Mouse (Mus musculus): ENCODE results near the gene Ift122. TPM values are rescaled to one million over a fixed set of nuclear protein-coding genes. Genes with fewer than 3 reads are reported as not detected.
"Not testable (repeated sequence)": the region's sequence is repeated elsewhere in the genome, so short reads cannot be mapped to it uniquely, and the experiment has no call there.

Ift122 gene
- polyA plus RNA-seq, 1 experiment = 4.6 TPM

GRCm38 (mm10) chr6:115823850-115824464 is 29.3 kb upstream of the Ift122 start:
- TF ChIP-seq CTCF (IDR thresholded peaks at IDR 0.05; ENCODE audit: extremely low read depth, insufficient read depth, insufficient read length, insufficient replicate concordance) = peak; percentile 68; the same call in 1 of the 2 replicates
- not testable (repeated sequence) for H3K36me3 ChIP-seq (ENCODE audit: control insufficient read depth, insufficient read depth, low read length); H3K27ac ChIP-seq (ENCODE audit: insufficient read depth, low read length); H3K4me1 ChIP-seq (ENCODE audit: control insufficient read depth, insufficient read depth, insufficient read length); H3K27me3 ChIP-seq (ENCODE audit: control insufficient read depth, insufficient read depth, low read length); H3K4me3 ChIP-seq (ENCODE audit: extremely low read depth, insufficient read depth, insufficient read length)
- whole genome bisulfite sequencing = 3% methylated on average over 5 of the region's 11 CpGs
- DNase-seq (ENCODE audit: low read depth in 1 of 2, low spot score in 2 of 2) = peak; percentile 75 to 84

- TF ChIP-seq CTCF (IDR thresholded peaks at IDR 0.05; ENCODE audit: extremely low read depth, insufficient read depth, insufficient read length, insufficient replicate concordance) = no peak
- no peak for TF ChIP-seq POLR2A (IDR thresholded peaks at IDR 0.05; ENCODE audit: low read depth, low read length)
- Histone ChIP-seq H3K27ac (ENCODE audit: insufficient read depth, low read length) (0 out of 2 replicates have a peak overlapping the region, but pooled peaks have one; percentile 2), H3K36me3 (ENCODE audit: control insufficient read depth, insufficient read depth, low read length) (no peaks in the 10 kb centered on the region), H3K27me3 (ENCODE audit: control insufficient read depth, insufficient read depth, low read length) (no peaks in the 10 kb centered on the region), H3K4me3 (ENCODE audit: extremely low read depth, insufficient read depth, insufficient read length) (no peak overlapping the region), H3K4me1 (ENCODE audit: control insufficient read depth, insufficient read depth, insufficient read length) (no peaks in the 10 kb centered on the region)
- no peak for DNase-seq (ENCODE audit: low read depth in 1 of 2, low spot score in 2 of 2)
- WGBS = 47% methylated on average over 6 of the region's 6 CpGs
Measured at GRCm38 (mm10) chr6:115830779-115831601, 22.3 kb upstream of the Ift122 start.

- H3K4me3 ChIP-seq (ENCODE audit: extremely low read depth, insufficient read depth, insufficient read length) = no peak overlapping the region
- DNase-seq (ENCODE audit: low read depth in 1 of 2, low spot score in 2 of 2) = no peak
- WGBS = 81% methylated on average over 2 of the region's 2 CpGs
- no peaks in the 10 kb centered on the region for H3K27me3 ChIP-seq (ENCODE audit: control insufficient read depth, insufficient read depth, low read length)
- peaks cover 3% of the 10 kb centered on the region; the same call in 1 of the 2 replicates for H3K4me1 ChIP-seq (ENCODE audit: control insufficient read depth, insufficient read depth, insufficient read length)
- no peak for TF ChIP-seq CTCF (IDR thresholded peaks at IDR 0.05; ENCODE audit: extremely low read depth, insufficient read depth, insufficient read length, insufficient replicate concordance)
- no peak for TF ChIP-seq POLR2A (IDR thresholded peaks at IDR 0.05; ENCODE audit: low read depth, low read length)
- H3K27ac ChIP-seq (ENCODE audit: insufficient read depth, low read length) = no peak overlapping the region
- H3K36me3 ChIP-seq (ENCODE audit: control insufficient read depth, insufficient read depth, low read length) = no peaks in the 10 kb centered on the region
Measured at GRCm38 (mm10) chr6:115832152-115832850, 21.0 kb upstream of the Ift122 start.

GRCm38 (mm10) chr6:115833861-115834260 is 19.4 kb upstream of the Ift122 start:
- Histone ChIP-seq H3K27ac (ENCODE audit: insufficient read depth, low read length) (no peak overlapping the region), H3K4me1 (ENCODE audit: control insufficient read depth, insufficient read depth, insufficient read length) (peaks cover 3% of the 10 kb centered on the region; the same call in 1 of the 2 replicates), H3K4me3 (ENCODE audit: extremely low read depth, insufficient read depth, insufficient read length) (no peak overlapping the region), H3K36me3 (ENCODE audit: control insufficient read depth, insufficient read depth, low read length) (no peaks in the 10 kb centered on the region), H3K27me3 (ENCODE audit: control insufficient read depth, insufficient read depth, low read length) (no peaks in the 10 kb centered on the region)
- no peak for DNase-seq (ENCODE audit: low read depth in 1 of 2, low spot score in 2 of 2)
- TF ChIP-seq CTCF (IDR thresholded peaks at IDR 0.05; ENCODE audit: extremely low read depth, insufficient read depth, insufficient read length, insufficient replicate concordance) = no peak
- no peak for TF ChIP-seq POLR2A (IDR thresholded peaks at IDR 0.05; ENCODE audit: low read depth, low read length)

- Histone ChIP-seq H3K4me3 (ENCODE audit: extremely low read depth, insufficient read depth, insufficient read length) (peak within 1 kb of the TSS; percentile 29; the same call in 1 of the 2 replicates), H3K36me3 (ENCODE audit: control insufficient read depth, insufficient read depth, low read length) (peaks cover 3% of the 10 kb centered on the region; the same call in 1 of the 2 replicates), H3K4me1 (ENCODE audit: control insufficient read depth, insufficient read depth, insufficient read length) (peaks cover 3% of the 10 kb centered on the region; the same call in 1 of the 2 replicates), H3K27me3 (ENCODE audit: control insufficient read depth, insufficient read depth, low read length) (no peaks in the 10 kb centered on the region), H3K27ac (ENCODE audit: insufficient read depth, low read length) (no peak within 1 kb of the TSS)
- DNase-seq (ENCODE audit: low read depth in 1 of 2, low spot score in 2 of 2) = peak in 1 of 2 experiments; percentile 29
- TF ChIP-seq POLR2A (IDR thresholded peaks at IDR 0.05; ENCODE audit: low read depth, low read length) (no peak), CTCF (IDR thresholded peaks at IDR 0.05; ENCODE audit: extremely low read depth, insufficient read depth, insufficient read length, insufficient replicate concordance) (no peak)
- 10% methylated on average over 19 of the region's 19 CpGs for WGBS
Measured at GRCm38 (mm10) chr6:115838161-115838597, 15.1 kb upstream of the Ift122 start, which contains the start of gene Efcab12. Gene Efcab12 (minus strand): TSS chr6:115838412.

- H3K27ac ChIP-seq (ENCODE audit: insufficient read depth, low read length) = no peak overlapping the region
- peaks cover 5% of the 10 kb centered on the region; the same call in 1 of the 2 replicates for H3K36me3 ChIP-seq (ENCODE audit: control insufficient read depth, insufficient read depth, low read length)
- TF ChIP-seq CTCF (IDR thresholded peaks at IDR 0.05; ENCODE audit: extremely low read depth, insufficient read depth, insufficient read length, insufficient replicate concordance) (no peak), POLR2A (IDR thresholded peaks at IDR 0.05; ENCODE audit: low read depth, low read length) (no peak)
- DNase-seq (ENCODE audit: low read depth in 1 of 2, low spot score in 2 of 2) = no peak
- H3K4me3 ChIP-seq (ENCODE audit: extremely low read depth, insufficient read depth, insufficient read length) = no peak overlapping the region
- H3K4me1 ChIP-seq (ENCODE audit: control insufficient read depth, insufficient read depth, insufficient read length) = peaks cover 3% of the 10 kb centered on the region; the same call in 1 of the 2 replicates
- WGBS = 90% methylated on average over 5 of the region's 5 CpGs
- no peaks in the 10 kb centered on the region for H3K27me3 ChIP-seq (ENCODE audit: control insufficient read depth, insufficient read depth, low read length)
Measured at GRCm38 (mm10) chr6:115838745-115839144, 14.5 kb upstream of the Ift122 start.
